In the genomic region with DNA sequence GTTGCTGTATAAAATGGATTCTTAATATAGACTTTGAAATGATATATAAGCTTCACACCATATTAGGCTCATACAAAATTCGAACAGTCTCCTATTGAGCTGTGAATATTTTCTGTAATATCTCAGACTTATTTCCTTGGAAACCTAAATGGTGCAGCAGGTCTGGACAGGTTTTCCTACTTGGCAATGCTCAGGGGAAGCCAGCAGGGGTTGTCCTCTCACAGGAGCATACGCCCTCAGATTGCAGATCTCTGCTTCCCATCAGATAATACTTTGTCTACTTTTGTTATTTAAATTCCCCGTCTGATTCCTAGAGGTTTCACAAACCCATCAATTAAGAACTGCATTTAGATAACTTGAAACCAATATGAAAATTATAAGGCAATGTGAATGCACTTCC, we compare ENCODE assay signal across 13 mouse cellular contexts.
"Had no signal": no experiment of that assay in that cellular context is flagged by ENCODE, and none has a peak within 500 bp of the region (broad histone marks: within the 10 kb centered on the region; RNA-seq: fewer than 3 reads in every experiment).

No protein-coding gene starts in this region.

- H3K4me3 ChIP-seq: limb, embryonic 13.5 days; liver, embryonic 15.5 days; midbrain, embryonic 10.5 days; neural tube, embryonic 12.5 days had no signal

- H3K9me3 ChIP-seq: limb, embryonic 13.5 days; liver, embryonic 15.5 days; midbrain, embryonic 10.5 days; neural tube, embryonic 12.5 days had no signal

- H3K4me1 ChIP-seq: limb, embryonic 13.5 days; liver, embryonic 15.5 days; midbrain, embryonic 10.5 days; neural tube, embryonic 12.5 days had no signal

- H3K27ac ChIP-seq: limb, embryonic 13.5 days; liver, embryonic 15.5 days; midbrain, embryonic 10.5 days; neural tube, embryonic 12.5 days; stomach, postnatal 0 days had no signal

- H3K36me3 ChIP-seq: limb, embryonic 13.5 days; liver, embryonic 15.5 days; midbrain, embryonic 10.5 days; neural tube, embryonic 12.5 days had no signal

- DNase-seq: kidney, postnatal 36 days; layer of hippocampus, adult 9-11 months; layer of hippocampus, postnatal 36 days; lung, adult 2 months; lung, postnatal 4 days; midbrain, embryonic 14.5 days; thymus, postnatal 25 days had no signal

- ATAC-seq: lung, postnatal 0 days had no signal

- H3K27me3 ChIP-seq: limb, embryonic 13.5 days; liver, embryonic 15.5 days; neural tube, embryonic 12.5 days had no signal

- H3K9ac ChIP-seq: limb, embryonic 13.5 days; liver, embryonic 15.5 days; neural tube, embryonic 12.5 days had no signal

- H3K4me2 ChIP-seq: limb, embryonic 13.5 days; liver, embryonic 15.5 days; neural tube, embryonic 12.5 days had no signal
